Mouse (Mus musculus) liver, embryonic 16.5 days (tissue): ENCODE measurements around the gene Ppp1r14c. TPM values are rescaled to one million over a fixed set of nuclear protein-coding genes. Genes with fewer than 3 reads are reported as not detected.

Experiments used
- ATAC-seq: fragments of 200-750 bp; cut with Nextera tagmentation; 2 replicates; pipeline ENCODE4 v1.8.0; 2017; ENCODE audit warnings: low read depth, mild to moderate bottlenecking, moderate number of reproducible peaks, moderate library complexity
- H3K27ac ChIP-seq: fragments of 300-500 bp; sonication (generic); 2 replicates; pipeline ENCODE4 v1.5.1; 2014; ENCODE audit warnings: mild to moderate bottlenecking, low read length
- H3K27me3 ChIP-seq: fragments of 300-500 bp; sonication (generic); 2 replicates; pipeline ENCODE4 v1.6.1; 2014; ENCODE audit warnings: low read depth, low read length, mixed read lengths; ENCODE audit not compliant: control insufficient read depth, insufficient read depth
- H3K36me3 ChIP-seq: fragments of 300-500 bp; sonication (generic); 2 replicates; pipeline ENCODE4 v1.6.1; 2014; ENCODE audit warnings: mild to moderate bottlenecking; ENCODE audit not compliant: control insufficient read depth, insufficient read depth
- H3K4me1 ChIP-seq: fragments of 300-500 bp; sonication (generic); 2 replicates; pipeline ENCODE4 v1.6.1; 2014; ENCODE audit warnings: low read depth, low read length, mixed read lengths; ENCODE audit not compliant: control insufficient read depth
- H3K4me2 ChIP-seq: fragments of 300-500 bp; sonication (generic); 2 replicates; pipeline ENCODE4 v1.6.1; 2014; ENCODE audit warnings: low read depth, low read length, mixed read lengths
- H3K4me3 ChIP-seq: fragments of 300-500 bp; sonication (generic); 2 replicates; pipeline ENCODE4 v1.5.1; 2014; ENCODE audit warnings: low read depth, mild to moderate bottlenecking, low read length
- H3K9ac ChIP-seq: fragments of 300-500 bp; sonication (generic); 2 replicates; pipeline ENCODE4 v1.6.1; 2014; ENCODE audit warnings: low read depth, low read length
- H3K9me3 ChIP-seq: fragments of 300-500 bp; sonication (generic); replicated peaks from 2 replicates; pipeline ENCODE4 v1.6.1; 2016; ENCODE audit warnings: low read length; ENCODE audit not compliant: control insufficient read depth
- WGBS: fragments of 180-500 bp; shearing (Covaris S2); extraction: QIAGEN DNeasy Blood & Tissue Kit; methylation state at CpG from one replicate; pipeline ENCODE4 v1.1.7; 2014; ENCODE audit not compliant: insufficient replicate concordance; 5-methylcytosine and 5-hydroxymethylcytosine counted together
- microRNA-seq: library from miRNA; unstranded; fragments of <30 nt; microRNA quantifications from one replicate; pipeline ENCODE4, GENCODE M21; 2016
- polyA plus RNA-seq: library from polyadenylated mRNA; unstranded; fragments of >200 nt; fragmentation: Nextera tagmentation; extraction: Ambion mirVana; gene quantifications from 2 replicates; pipeline ENCODE4 v1.2.1, GENCODE M21; 2015

The Ppp1r14c gene
- polyA plus RNA-seq, 1 experiment from 2014 or later, result 0.33 TPM

DNA sequence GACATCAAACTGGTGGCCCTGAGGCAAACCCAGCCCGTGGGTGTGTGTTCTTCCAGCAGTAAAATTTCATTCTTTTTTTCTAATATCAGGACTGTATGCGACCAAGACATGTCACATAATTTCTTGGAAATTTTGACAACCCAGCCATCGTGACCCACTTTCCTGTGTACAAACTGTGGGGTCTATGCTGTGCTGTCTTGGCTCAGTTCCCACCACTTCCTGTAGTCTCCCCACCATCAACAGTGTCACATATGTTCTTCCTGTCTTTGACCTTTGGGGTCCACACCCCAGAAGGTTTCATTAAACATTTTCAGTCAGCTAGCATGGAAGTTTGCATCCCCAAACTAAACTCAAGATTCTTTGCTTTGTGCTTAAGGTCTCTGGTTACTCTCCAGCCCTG is 145.5 kb downstream of the Ppp1r14c start:
- H3K4me3 ChIP-seq, result no peak overlapping the region
- ATAC-seq, result no peak
- H3K27ac ChIP-seq, result no peak overlapping the region
- H3K4me1 ChIP-seq, result no peaks in the 10 kb centered on the region
- H3K27me3 ChIP-seq, result no peaks in the 10 kb centered on the region
- H3K9ac ChIP-seq, result no peak overlapping the region
- WGBS, result 37% methylated on average over 3 of the region's 3 CpGs
- H3K36me3 ChIP-seq, result no peaks in the 10 kb centered on the region
- no peaks in the 10 kb centered on the region for H3K9me3 ChIP-seq
- no peak overlapping the region for H3K4me2 ChIP-seq

GRCm38 (mm10) chr10:3512620-3513305 is 146.9 kb downstream of the Ppp1r14c start:
- WGBS, result 55% methylated on average over 8 of the region's 8 CpGs
- no peaks in the 10 kb centered on the region for H3K4me1 ChIP-seq
- no peak for ATAC-seq
- H3K36me3 ChIP-seq, result no peaks in the 10 kb centered on the region
- no peak overlapping the region for H3K9ac ChIP-seq
- H3K9me3 ChIP-seq, result no peaks in the 10 kb centered on the region
- H3K4me2 ChIP-seq, result no peak overlapping the region
- no peak overlapping the region for H3K27ac ChIP-seq
- H3K4me3 ChIP-seq, result no peak overlapping the region
- no peaks in the 10 kb centered on the region for H3K27me3 ChIP-seq

GRCm38 (mm10) chr10:3513947-3514346 is 148.1 kb downstream of the Ppp1r14c start:
- no peak overlapping the region for H3K9ac ChIP-seq
- no peak overlapping the region for H3K4me3 ChIP-seq
- H3K27ac ChIP-seq, result no peak overlapping the region
- no peaks in the 10 kb centered on the region for H3K27me3 ChIP-seq
- H3K4me1 ChIP-seq, result no peaks in the 10 kb centered on the region
- no peaks in the 10 kb centered on the region for H3K36me3 ChIP-seq
- H3K4me2 ChIP-seq, result no peak overlapping the region
- no peak for ATAC-seq
- H3K9me3 ChIP-seq, result no peaks in the 10 kb centered on the region
- WGBS, result 54% methylated on average over 6 of the region's 6 CpGs

Small RNAs within 50 kb of the gene (microRNA-seq; reads per million reads assigned to microRNA genes)
- gene Gm24482, result not detected

Other genes starting within 250 kb of the Ppp1r14c start
- gene H60c, start 98.3 kb upstream of the Ppp1r14c start, polyA plus RNA-seq, result not detected in 2 replicates
- gene Iyd, start 174.2 kb downstream of the Ppp1r14c start, polyA plus RNA-seq, result 23.4 and 24.6 TPM in 2 replicates